Mouse (Mus musculus): Measurements from ENCODE around the gene Cdr2. TPM values are rescaled to one million over a fixed set of nuclear protein-coding genes. Genes with fewer than 3 reads are reported as not detected.
"Not testable (repeated sequence)": the region's sequence is repeated elsewhere in the genome, so short reads cannot be mapped to it uniquely, and the experiment has no call there.

Cdr2 gene
- polyA plus RNA-seq, 1 experiment = 104 TPM

DNA sequence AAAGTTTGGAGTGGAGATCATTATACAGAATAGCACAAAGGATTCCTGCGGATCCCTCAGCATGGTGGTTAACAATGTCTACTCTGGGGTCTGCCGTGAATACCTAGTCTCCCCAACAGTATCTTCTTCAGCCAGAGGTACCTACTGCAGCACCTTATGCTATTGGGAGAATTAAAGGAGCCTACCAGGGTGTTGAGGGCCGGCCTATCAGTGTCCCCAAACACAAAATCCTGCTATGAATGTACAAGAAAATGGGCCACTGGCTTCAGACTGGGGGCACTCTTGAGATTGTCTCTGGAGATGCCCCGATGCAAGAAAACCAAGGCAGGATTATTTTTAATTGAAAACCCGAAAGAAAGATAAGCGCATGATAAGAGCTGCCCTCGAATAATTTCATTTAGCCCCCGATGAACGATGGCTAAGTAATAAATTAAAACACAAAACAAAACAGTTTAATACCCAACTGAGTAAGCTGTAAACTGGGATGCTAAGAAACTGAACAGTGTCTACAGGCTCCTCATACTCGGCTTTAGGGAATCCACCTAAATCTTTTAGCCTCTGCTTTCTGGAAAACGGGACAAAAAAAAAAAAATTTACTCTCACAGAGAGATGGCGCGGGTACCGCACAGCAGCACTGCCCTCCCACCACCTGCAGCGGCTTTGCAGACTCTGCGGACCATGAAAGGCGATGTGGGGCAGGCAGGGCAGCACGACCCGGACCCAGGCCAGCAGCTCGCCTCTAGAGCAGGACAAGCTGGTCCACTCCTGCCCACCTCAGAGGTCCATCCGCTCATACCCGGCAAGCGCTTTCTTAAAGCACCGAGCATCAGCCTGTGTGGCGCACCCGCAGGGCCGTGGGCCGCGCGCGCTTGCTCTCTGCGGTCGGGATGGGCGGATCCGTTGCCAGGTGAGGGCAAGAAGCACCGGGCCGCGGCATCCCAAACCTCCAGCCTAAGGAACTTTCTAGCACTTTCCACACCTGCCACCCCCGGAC lies 884 bp downstream of the Cdr2 start:
- Histone ChIP-seq H3K4me1 (ENCODE audit: control insufficient read depth, insufficient read depth, low read length) (no peaks in the 10 kb centered on the region; the same call in 1 of the 2 replicates), H3K4me3 (replicated peaks; ENCODE audit: control insufficient read depth, low read depth, low read length) (peak overlapping the region; percentile 82), H3K27ac (ENCODE audit: control insufficient read depth, insufficient read depth, low read depth, low read length, poor library complexity) (peak overlapping the region; percentile 90)
- no peak for TF ChIP-seq CTCF (IDR thresholded peaks at IDR 0.05; ENCODE audit: control insufficient read depth, insufficient read depth, low read length)
- no peak for TF ChIP-seq POLR2A (IDR thresholded peaks at IDR 0.05; ENCODE audit: borderline replicate concordance, control insufficient read depth, low read depth, low read length)
- WGBS = 9% methylated on average over 39 of the region's 39 CpGs

- H3K4me3 ChIP-seq (replicated peaks; ENCODE audit: control insufficient read depth, low read depth, low read length) = peak overlapping the region; percentile 47
- 59% methylated on average over 4 of the region's 4 CpGs for WGBS
- TF ChIP-seq CTCF (IDR thresholded peaks at IDR 0.05; ENCODE audit: control insufficient read depth, insufficient read depth, low read length) = no peak
- TF ChIP-seq POLR2A (IDR thresholded peaks at IDR 0.05; ENCODE audit: borderline replicate concordance, control insufficient read depth, low read depth, low read length) = 0 out of 2 replicates have a peak, but pooled peaks have one; percentile 10
- peak overlapping the region; percentile 77; the same call in 1 of the 2 replicates for H3K27ac ChIP-seq (ENCODE audit: control insufficient read depth, insufficient read depth, low read depth, low read length, poor library complexity)
- no peaks in the 10 kb centered on the region; the same call in 1 of the 2 replicates for H3K4me1 ChIP-seq (ENCODE audit: control insufficient read depth, insufficient read depth, low read length)
These were observed 2.1 kb downstream of the Cdr2 start for GRCm38 (mm10) chr7:120980041-120980440.

- H3K4me1 ChIP-seq (ENCODE audit: control insufficient read depth, insufficient read depth, low read length) = no peaks in the 10 kb centered on the region; the same call in 1 of the 2 replicates
- 51% methylated on average over 7 of the region's 7 CpGs for WGBS
- TF ChIP-seq CTCF (IDR thresholded peaks at IDR 0.05; ENCODE audit: control insufficient read depth, insufficient read depth, low read length) (no peak), POLR2A (IDR thresholded peaks at IDR 0.05; ENCODE audit: borderline replicate concordance, control insufficient read depth, low read depth, low read length) (no peak)
- no peak overlapping the region for H3K4me3 ChIP-seq (replicated peaks; ENCODE audit: control insufficient read depth, low read depth, low read length)
- H3K27ac ChIP-seq (ENCODE audit: control insufficient read depth, insufficient read depth, low read depth, low read length, poor library complexity) = no peak overlapping the region
These were observed 5.0 kb downstream of the Cdr2 start for GRCm38 (mm10) chr7:120977063-120977462.

GRCm38 (mm10) chr7:120974001-120974400 lies 8.1 kb downstream of the Cdr2 start:
- WGBS = 77% methylated on average over 3 of the region's 3 CpGs
- Histone ChIP-seq H3K27ac (ENCODE audit: control insufficient read depth, insufficient read depth, low read depth, low read length, poor library complexity) (no peak overlapping the region), H3K4me1 (ENCODE audit: control insufficient read depth, insufficient read depth, low read length) (no peaks in the 10 kb centered on the region; the same call in 1 of the 2 replicates), H3K4me3 (replicated peaks; ENCODE audit: control insufficient read depth, low read depth, low read length) (no peak overlapping the region)
- TF ChIP-seq CTCF (IDR thresholded peaks at IDR 0.05; ENCODE audit: control insufficient read depth, insufficient read depth, low read length) (no peak), POLR2A (IDR thresholded peaks at IDR 0.05; ENCODE audit: borderline replicate concordance, control insufficient read depth, low read depth, low read length) (no peak)

DNA sequence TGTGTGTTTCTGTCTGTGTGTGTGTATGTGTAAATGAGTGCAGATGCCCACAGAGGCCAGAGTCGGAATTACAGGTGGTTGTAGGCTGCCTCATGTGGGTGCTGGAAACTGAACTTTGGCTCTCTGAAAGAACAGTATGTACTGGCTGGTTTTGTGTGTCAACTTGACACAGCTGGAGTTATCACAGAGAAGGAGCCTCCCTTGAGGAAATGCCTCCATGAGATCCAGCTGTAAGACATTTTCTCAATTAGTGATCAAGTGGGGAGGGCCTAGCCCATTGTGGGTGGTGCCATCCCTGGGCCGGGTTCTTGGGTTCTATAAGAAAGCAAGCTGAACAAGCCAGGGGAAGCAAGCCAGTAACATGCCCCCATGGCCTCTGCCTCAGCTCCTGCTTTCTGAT lies 9.6 kb downstream of the Cdr2 start:
- not testable (repeated sequence) for H3K4me1 ChIP-seq (ENCODE audit: control insufficient read depth, insufficient read depth, low read length); H3K4me3 ChIP-seq (replicated peaks; ENCODE audit: control insufficient read depth, low read depth, low read length); H3K27ac ChIP-seq (ENCODE audit: control insufficient read depth, insufficient read depth, low read depth, low read length, poor library complexity)
- WGBS = 81% methylated on average over 2 of the region's 2 CpGs

DNA sequence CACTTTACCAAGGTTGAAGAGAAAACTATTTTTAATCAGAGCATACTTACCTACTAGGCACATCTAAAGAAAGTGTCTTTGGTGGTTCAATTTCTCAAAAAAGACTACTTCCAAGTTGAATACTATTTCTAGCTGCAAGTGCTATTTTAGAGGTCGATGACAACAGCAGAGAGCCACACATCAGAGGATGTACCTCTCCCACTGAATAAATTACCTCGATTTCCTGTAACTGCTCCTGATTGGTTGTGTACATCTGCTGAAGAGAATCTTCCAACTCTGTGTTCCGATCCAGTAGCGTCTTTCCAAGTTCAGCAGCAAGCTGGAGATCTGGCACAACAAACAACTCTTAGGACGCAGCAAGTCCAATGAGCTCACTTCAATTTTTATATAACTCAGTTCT lies 12.0 kb downstream of the Cdr2 start:
- Histone ChIP-seq H3K4me1 (ENCODE audit: control insufficient read depth, insufficient read depth, low read length) (no peaks in the 10 kb centered on the region; the same call in 1 of the 2 replicates), H3K27ac (ENCODE audit: control insufficient read depth, insufficient read depth, low read depth, low read length, poor library complexity) (no peak overlapping the region), H3K4me3 (replicated peaks; ENCODE audit: control insufficient read depth, low read depth, low read length) (no peak overlapping the region)
- WGBS = 82% methylated on average over 5 of the region's 5 CpGs
- TF ChIP-seq CTCF (IDR thresholded peaks at IDR 0.05; ENCODE audit: control insufficient read depth, insufficient read depth, low read length) (no peak), POLR2A (IDR thresholded peaks at IDR 0.05; ENCODE audit: borderline replicate concordance, control insufficient read depth, low read depth, low read length) (no peak)

- TF ChIP-seq CTCF (IDR thresholded peaks at IDR 0.05; ENCODE audit: control insufficient read depth, insufficient read depth, low read length) = no peak
- TF ChIP-seq POLR2A (IDR thresholded peaks at IDR 0.05; ENCODE audit: borderline replicate concordance, control insufficient read depth, low read depth, low read length) = no peak
- 56% methylated on average over 7 of the region's 7 CpGs for WGBS
- Histone ChIP-seq H3K4me3 (replicated peaks; ENCODE audit: control insufficient read depth, low read depth, low read length) (no peak overlapping the region), H3K4me1 (ENCODE audit: control insufficient read depth, insufficient read depth, low read length) (no peaks in the 10 kb centered on the region; the same call in 1 of the 2 replicates), H3K27ac (ENCODE audit: control insufficient read depth, insufficient read depth, low read depth, low read length, poor library complexity) (no peak overlapping the region)
These were observed 12.9 kb downstream of the Cdr2 start for GRCm38 (mm10) chr7:120969221-120969620.

- no peak overlapping the region for H3K27ac ChIP-seq (ENCODE audit: control insufficient read depth, insufficient read depth, low read depth, low read length, poor library complexity)
- 67% methylated on average over 5 of the region's 5 CpGs for whole genome bisulfite sequencing
- no peak overlapping the region for H3K4me3 ChIP-seq (replicated peaks; ENCODE audit: control insufficient read depth, low read depth, low read length)
- no peaks in the 10 kb centered on the region for H3K4me1 ChIP-seq (ENCODE audit: control insufficient read depth, insufficient read depth, low read length)
- no peak for TF ChIP-seq POLR2A (IDR thresholded peaks at IDR 0.05; ENCODE audit: borderline replicate concordance, control insufficient read depth, low read depth, low read length)
These were observed 19.0 kb downstream of the Cdr2 start for GRCm38 (mm10) chr7:120963126-120963525.
